Mouse (Mus musculus): ENCODE data around the gene Scyl2.
"Not testable (repeated sequence)": the region's sequence is repeated elsewhere in the genome, so short reads cannot be mapped to it uniquely, and the experiment has no call there.

The Scyl2 gene

GRCm38 (mm10) chr10:89708720-89709119 is 22.6 kb upstream of the Scyl2 start:
- no peaks in the 10 kb centered on the region for H3K9me3 ChIP-seq (ENCODE audit: low read length)
- H3K4me3 ChIP-seq (replicated peaks; ENCODE audit: low read length) = 0 out of 2 replicates have a peak overlapping the region, but pooled peaks have one; percentile 23
- H3K36me3 ChIP-seq (ENCODE audit: insufficient read depth, low read length) = peaks cover 30% of the 10 kb centered on the region
- H3K4me1 ChIP-seq (replicated peaks; ENCODE audit: low read depth, low read length) = peaks cover 16% of the 10 kb centered on the region
- H3K27me3 ChIP-seq (ENCODE audit: insufficient read depth, low read length) = no peaks in the 10 kb centered on the region
- TF ChIP-seq CTCF (conservative IDR thresholded peaks at IDR 0.05; ENCODE audit: low read length) = no peak
- no peak for TF ChIP-seq POU5F1 (IDR thresholded peaks at IDR 0.05; ENCODE audit: borderline replicate concordance, low read length)
- no peak for TF ChIP-seq NANOG (IDR thresholded peaks at IDR 0.05; ENCODE audit: borderline replicate concordance, low read length)

- no peaks in the 10 kb centered on the region for H3K27me3 ChIP-seq (ENCODE audit: insufficient read depth, low read length)
- H3K36me3 ChIP-seq (ENCODE audit: insufficient read depth, low read length) = peaks cover 17% of the 10 kb centered on the region
- H3K4me3 ChIP-seq (replicated peaks; ENCODE audit: low read length) = no peak overlapping the region
- peaks cover 27% of the 10 kb centered on the region for H3K4me1 ChIP-seq (replicated peaks; ENCODE audit: low read depth, low read length)
- no peaks in the 10 kb centered on the region for H3K9me3 ChIP-seq (ENCODE audit: low read length)
- no peak for TF ChIP-seq CTCF (conservative IDR thresholded peaks at IDR 0.05; ENCODE audit: low read length)
These were observed 21.3 kb upstream of the Scyl2 start for GRCm38 (mm10) chr10:89707397-89707796.

- no peaks in the 10 kb centered on the region for H3K36me3 ChIP-seq (ENCODE audit: insufficient read depth, low read length)
These were observed 17.0 kb upstream of the Scyl2 start for GRCm38 (mm10) chr10:89703042-89703441.

GRCm38 (mm10) chr10:89697956-89698355 is 11.9 kb upstream of the Scyl2 start:
- no peak overlapping the region for H3K4me3 ChIP-seq (replicated peaks; ENCODE audit: low read length)
- no peaks in the 10 kb centered on the region for H3K27me3 ChIP-seq (ENCODE audit: insufficient read depth, low read length)
- peaks cover 4% of the 10 kb centered on the region for H3K4me1 ChIP-seq (replicated peaks; ENCODE audit: low read depth, low read length)
- TF ChIP-seq CTCF (conservative IDR thresholded peaks at IDR 0.05; ENCODE audit: low read length) = no peak
- no peak for TF ChIP-seq NANOG (IDR thresholded peaks at IDR 0.05; ENCODE audit: borderline replicate concordance, low read length)
- no peak for TF ChIP-seq POU5F1 (IDR thresholded peaks at IDR 0.05; ENCODE audit: borderline replicate concordance, low read length)
- H3K36me3 ChIP-seq (ENCODE audit: insufficient read depth, low read length) = no peaks in the 10 kb centered on the region
- no peaks in the 10 kb centered on the region for H3K9me3 ChIP-seq (ENCODE audit: low read length)

More at GRCm38 (mm10) chr10:89703042-89703441, 17.0 kb upstream of the Scyl2 start:
- H3K4me3 ChIP-seq (replicated peaks; ENCODE audit: low read length) = no peak overlapping the region
- peaks cover 13% of the 10 kb centered on the region for H3K4me1 ChIP-seq (replicated peaks; ENCODE audit: low read depth, low read length)
- no peaks in the 10 kb centered on the region for H3K9me3 ChIP-seq (ENCODE audit: low read length)
- no peak for TF ChIP-seq CTCF (conservative IDR thresholded peaks at IDR 0.05; ENCODE audit: low read length)
- no peak for TF ChIP-seq POU5F1 (IDR thresholded peaks at IDR 0.05; ENCODE audit: borderline replicate concordance, low read length)
- TF ChIP-seq NANOG (IDR thresholded peaks at IDR 0.05; ENCODE audit: borderline replicate concordance, low read length) = no peak
- H3K27me3 ChIP-seq (ENCODE audit: insufficient read depth, low read length) = no peaks in the 10 kb centered on the region

- not testable (repeated sequence) for H3K9me3 ChIP-seq (ENCODE audit: low read length); H3K27me3 ChIP-seq (ENCODE audit: insufficient read depth, low read length); H3K4me1 ChIP-seq (replicated peaks; ENCODE audit: low read depth, low read length); H3K36me3 ChIP-seq (ENCODE audit: insufficient read depth, low read length); H3K4me3 ChIP-seq (replicated peaks; ENCODE audit: low read length)
These were observed 10.2 kb upstream of the Scyl2 start for GRCm38 (mm10) chr10:89696270-89696669.

- Histone ChIP-seq H3K9me3 (ENCODE audit: low read length) (no peaks in the 10 kb centered on the region), H3K36me3 (ENCODE audit: insufficient read depth, low read length) (no peaks in the 10 kb centered on the region), H3K4me1 (replicated peaks; ENCODE audit: low read depth, low read length) (no peaks in the 10 kb centered on the region), H3K27me3 (ENCODE audit: insufficient read depth, low read length) (no peaks in the 10 kb centered on the region), H3K4me3 (replicated peaks; ENCODE audit: low read length) (no peak overlapping the region)
- TF ChIP-seq POU5F1 (IDR thresholded peaks at IDR 0.05; ENCODE audit: borderline replicate concordance, low read length) (no peak), CTCF (conservative IDR thresholded peaks at IDR 0.05; ENCODE audit: low read length) (no peak), NANOG (IDR thresholded peaks at IDR 0.05; ENCODE audit: borderline replicate concordance, low read length) (no peak)
These were observed 9.3 kb upstream of the Scyl2 start for GRCm38 (mm10) chr10:89695194-89695911.

- H3K27me3 ChIP-seq (ENCODE audit: insufficient read depth, low read length) = no peaks in the 10 kb centered on the region
- H3K4me3 ChIP-seq (replicated peaks; ENCODE audit: low read length) = peak overlapping the region; percentile 72
- peaks cover 19% of the 10 kb centered on the region for H3K4me1 ChIP-seq (replicated peaks; ENCODE audit: low read depth, low read length)
- no peak for TF ChIP-seq NANOG (IDR thresholded peaks at IDR 0.05; ENCODE audit: borderline replicate concordance, low read length)
- no peak for TF ChIP-seq CTCF (conservative IDR thresholded peaks at IDR 0.05; ENCODE audit: low read length)
- TF ChIP-seq POU5F1 (IDR thresholded peaks at IDR 0.05; ENCODE audit: borderline replicate concordance, low read length) = no peak
- no peaks in the 10 kb centered on the region for H3K9me3 ChIP-seq (ENCODE audit: low read length)
- no peaks in the 10 kb centered on the region for H3K36me3 ChIP-seq (ENCODE audit: insufficient read depth, low read length)
These were observed 3.9 kb upstream of the Scyl2 start for GRCm38 (mm10) chr10:89690021-89690420.

- H3K4me3 ChIP-seq (replicated peaks; ENCODE audit: low read length) = no peak overlapping the region
These were observed 1.4 kb upstream of the Scyl2 start for GRCm38 (mm10) chr10:89687455-89687854.

More at GRCm38 (mm10) chr10:89687455-89687854, 1.4 kb upstream of the Scyl2 start:
- Histone ChIP-seq H3K36me3 (ENCODE audit: insufficient read depth, low read length) (no peaks in the 10 kb centered on the region), H3K9me3 (ENCODE audit: low read length) (no peaks in the 10 kb centered on the region), H3K4me1 (replicated peaks; ENCODE audit: low read depth, low read length) (peaks cover 21% of the 10 kb centered on the region), H3K27me3 (ENCODE audit: insufficient read depth, low read length) (no peaks in the 10 kb centered on the region)
- TF ChIP-seq NANOG (IDR thresholded peaks at IDR 0.05; ENCODE audit: borderline replicate concordance, low read length) (no peak), CTCF (conservative IDR thresholded peaks at IDR 0.05; ENCODE audit: low read length) (no peak), POU5F1 (IDR thresholded peaks at IDR 0.05; ENCODE audit: borderline replicate concordance, low read length) (no peak)

Data from E14TG2a.4 (cell line).